Comparison of ENCODE assay signal across 23 mouse cellular contexts in the genomic region with DNA sequence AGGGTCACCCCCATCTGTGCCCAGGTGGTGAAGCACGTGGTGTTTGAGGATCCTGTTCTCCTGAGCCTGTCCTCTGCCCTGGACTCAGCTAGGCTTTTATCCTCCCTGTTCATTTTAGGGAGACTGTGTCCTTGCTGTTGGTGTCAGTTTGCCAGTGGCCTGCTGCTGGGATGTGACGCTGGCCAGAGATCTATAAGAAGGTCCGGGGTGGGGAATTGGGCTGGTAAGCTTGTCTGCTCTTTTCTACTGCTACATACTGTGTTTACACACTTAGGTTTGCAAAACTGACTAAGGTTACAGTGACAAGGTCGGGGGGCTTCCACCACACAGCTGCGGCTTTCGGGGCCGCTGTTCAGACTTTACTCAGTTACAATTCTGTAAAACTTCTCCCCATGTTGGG. TPM values are rescaled to one million over a fixed set of nuclear protein-coding genes. Genes with fewer than 3 reads are reported as not detected.
"Had no signal": no experiment of that assay in that cellular context is flagged by ENCODE, and none has a peak within 500 bp of the region (broad histone marks: within the 10 kb centered on the region; RNA-seq: fewer than 3 reads in every experiment).

No protein-coding gene starts in this region.

- H3K4me1 ChIP-seq: heart, embryonic 10.5 days; hindbrain, embryonic 12.5 days; limb, embryonic 15.5 days; liver, embryonic 12.5 days had no signal

- H3K4me3 ChIP-seq: heart, embryonic 10.5 days; heart, embryonic 12.5 days; hindbrain, embryonic 10.5 days; hindbrain, embryonic 12.5 days; intestine, embryonic 15.5 days; left cerebral cortex, adult 2 months; limb, embryonic 13.5 days; limb, embryonic 15.5 days; liver, embryonic 12.5 days had no signal

- ATAC-seq: hindbrain, embryonic 16.5 days; inflammation-experienced regulatory T-cells, adult 6 months; intestine, embryonic 15.5 days; intestine, postnatal 0 days; liver, embryonic 12.5 days had no signal

- DNase-seq: gastrocnemius, postnatal 14 days; gastrocnemius, postnatal 36 days; heart, adult 18-20 months; heart, postnatal 10 days; heart, postnatal 4 days; kidney, adult 18-20 months; kidney, adult 8-10 months; kidney, postnatal 10 days; kidney, postnatal 4 days had no signal

- H3K36me3 ChIP-seq: heart, embryonic 10.5 days; heart, embryonic 12.5 days; hindbrain, embryonic 10.5 days; hindbrain, embryonic 12.5 days; intestine, embryonic 15.5 days; limb, embryonic 13.5 days; liver, embryonic 12.5 days had no signal

- H3K27me3 ChIP-seq: hindbrain, embryonic 12.5 days; intestine, embryonic 15.5 days; limb, embryonic 13.5 days; limb, embryonic 15.5 days; liver, embryonic 12.5 days had no signal

- H3K9me3 ChIP-seq: heart, embryonic 10.5 days; heart, embryonic 12.5 days; hindbrain, embryonic 10.5 days; hindbrain, embryonic 12.5 days; intestine, embryonic 15.5 days; limb, embryonic 13.5 days; limb, embryonic 15.5 days; liver, embryonic 12.5 days had no signal

- H3K27ac ChIP-seq: heart, embryonic 10.5 days; hindbrain, embryonic 10.5 days; hindbrain, embryonic 12.5 days; hindbrain, embryonic 14.5 days; intestine, embryonic 15.5 days; left cerebral cortex, adult 2 months; limb, embryonic 13.5 days; limb, embryonic 15.5 days; liver, embryonic 12.5 days; liver, embryonic 14.5 days had no signal

RNA-seq across cellular contexts. Expression of gene Kcnk1, which starts 10.0 kb away (rescaled TPM):
- polyA plus RNA-seq: inflammation-experienced regulatory T-cells, adult 6 months had no signal
